Mouse (Mus musculus) gonadal fat pad, adult 2 months (tissue): ENCODE measurements around the gene Ube2z. TPM values are rescaled to one million over a fixed set of nuclear protein-coding genes. Genes with fewer than 3 reads are reported as not detected.
"Not testable (repeated sequence)": the region's sequence is repeated elsewhere in the genome, so short reads cannot be mapped to it uniquely, and the experiment has no call there.

Experiments
- DNase-seq: peaks from one replicate; pipeline ENCODE4 v3.0.0-alpha.2; 2012; ENCODE audit warnings: low read depth
- polyA plus RNA-seq: library from polyadenylated mRNA; depleted of rRNA; stranded (reverse); fragments of >200 nt; gene quantifications from 2 replicates; pipeline ENCODE4 v1.2.3, GENCODE M21; 2012; rRNA removed

Gene Ube2z
- 89.4 and 104 TPM in 2 replicates for polyA plus RNA-seq

DNA sequence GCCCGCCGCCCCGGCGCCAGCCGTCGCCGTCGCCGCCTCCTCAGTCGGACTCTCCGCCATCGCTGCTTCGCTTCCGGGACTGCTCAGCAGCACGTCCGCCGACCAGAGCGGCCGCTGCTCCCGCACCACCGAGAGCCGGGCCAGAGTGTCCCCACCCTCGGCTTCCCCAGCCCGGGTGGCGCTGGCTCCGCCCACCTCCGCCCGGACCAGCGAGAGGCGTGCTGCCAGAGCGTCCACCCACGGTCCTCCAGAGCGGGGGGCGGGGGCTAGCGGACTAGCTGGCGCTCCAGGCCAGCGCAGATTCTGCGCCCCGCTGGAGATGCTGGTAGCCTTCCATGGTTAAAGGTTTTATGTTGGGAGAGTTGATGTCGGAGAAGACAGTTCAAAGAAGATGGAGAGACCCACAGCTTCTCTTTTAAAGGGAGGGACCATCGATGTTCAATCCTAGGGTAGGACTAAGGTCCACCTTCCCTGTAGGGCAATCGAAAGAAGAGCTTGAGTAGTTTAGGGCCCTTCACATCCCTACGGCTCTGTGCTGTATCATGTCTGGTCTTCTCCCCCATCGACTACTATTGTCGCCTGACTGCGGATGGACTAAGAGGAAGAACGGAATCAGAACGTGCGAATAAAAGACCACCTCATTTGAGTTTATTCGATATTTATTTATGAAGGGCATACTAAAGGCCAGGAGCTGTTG, at the start of gene Ube2z:
Gene Ube2z (minus strand): TSS at position 174 of the 697 bp plus-strand sequence.
- no peak for DNase-seq

GRCm38 (mm10) chr11:96114077-96114476, 48.9 kb upstream of the Ube2z start:
- no peak for DNase-seq

GRCm38 (mm10) chr11:96111751-96112150, 46.6 kb upstream of the Ube2z start, which contains the start of gene Calcoco2:
Gene Calcoco2, minus strand, starts transcription at chr11:96111964.
- DNase-seq: no peak

GRCm38 (mm10) chr11:96110950-96111349, 45.8 kb upstream of the Ube2z start:
- DNase-seq: not testable (repeated sequence)

GRCm38 (mm10) chr11:96108376-96108775, 43.2 kb upstream of the Ube2z start:
- no peak for DNase-seq

DNA sequence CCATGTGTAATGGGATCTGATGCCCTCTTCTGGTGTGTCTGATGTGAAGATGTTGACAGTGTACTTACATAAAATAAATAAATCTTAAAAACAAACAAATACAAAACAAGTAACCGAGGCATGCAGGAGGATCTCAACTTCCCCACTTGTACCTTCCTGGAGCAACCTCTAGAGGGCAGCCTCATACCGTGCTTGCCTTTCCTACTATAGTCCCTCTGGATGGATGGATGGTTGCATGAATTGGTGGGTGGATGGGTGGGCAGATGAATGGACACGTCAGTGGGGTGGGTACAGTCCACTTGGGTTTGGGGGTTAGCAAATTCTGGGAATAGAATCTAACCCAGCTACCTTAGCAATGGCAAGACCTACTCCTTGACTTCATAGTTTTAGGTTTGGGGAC, 28.2 kb upstream of the Ube2z start:
- DNase-seq: no peak

DNA sequence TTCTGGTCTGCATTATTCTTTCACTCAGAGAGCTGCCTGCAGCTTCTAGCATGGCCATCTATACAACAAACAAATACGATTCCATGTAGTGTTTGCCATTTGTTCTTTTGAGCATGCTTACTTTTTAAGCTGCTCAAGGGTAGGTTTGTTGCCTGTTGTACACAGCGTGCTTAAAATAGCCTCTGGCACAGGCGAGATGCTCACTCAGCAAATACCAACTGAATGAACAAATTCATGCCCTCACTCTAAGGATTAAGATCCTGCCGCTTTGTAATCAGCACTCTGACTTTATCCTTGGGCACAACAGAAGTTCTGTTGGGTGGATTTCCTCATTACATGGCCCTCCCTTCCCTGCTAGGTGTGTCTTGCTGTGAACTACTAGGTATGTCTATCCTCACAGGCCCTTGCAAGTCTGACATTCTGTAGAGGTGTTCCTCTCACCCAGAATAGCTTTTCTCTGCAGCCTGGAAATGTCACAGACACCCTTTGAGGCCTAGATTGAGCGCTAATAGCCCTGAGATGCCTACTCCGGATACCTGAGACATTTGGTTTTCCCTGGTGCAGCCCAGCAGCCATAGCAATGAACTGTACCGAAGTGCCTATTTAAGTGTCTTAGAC, 27.6 kb upstream of the Ube2z start:
- no peak for DNase-seq

- DNase-seq: no peak
Observed at GRCm38 (mm10) chr11:96091073-96091472, 25.9 kb upstream of the Ube2z start.

- DNase-seq: no peak
Observed at GRCm38 (mm10) chr11:96087981-96088380, 22.8 kb upstream of the Ube2z start.

GRCm38 (mm10) chr11:96082682-96083081, 17.5 kb upstream of the Ube2z start:
- no peak for DNase-seq

DNA sequence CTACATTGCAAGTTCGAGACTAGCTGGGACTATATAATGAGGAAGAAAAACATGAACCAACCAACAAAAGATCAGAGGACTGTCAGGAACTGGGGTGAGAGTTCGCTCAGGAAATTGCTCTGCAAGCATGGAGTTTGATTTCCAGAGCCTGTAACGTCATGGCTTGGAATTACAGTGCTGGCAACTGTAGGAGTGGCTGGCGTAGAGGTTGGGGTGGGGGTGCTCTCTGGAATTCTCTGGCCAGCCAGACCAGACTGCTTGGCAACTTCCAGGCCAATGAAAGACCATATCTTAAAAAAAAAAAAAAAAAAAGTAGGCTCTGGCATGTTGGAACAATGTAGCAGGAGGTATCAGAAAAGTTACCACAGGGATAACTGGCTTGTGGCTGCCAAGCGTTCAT, 15.5 kb upstream of the Ube2z start:
- no peak for DNase-seq

- DNase-seq: no peak
Observed at GRCm38 (mm10) chr11:96076221-96077105, 11.3 kb upstream of the Ube2z start.

DNA sequence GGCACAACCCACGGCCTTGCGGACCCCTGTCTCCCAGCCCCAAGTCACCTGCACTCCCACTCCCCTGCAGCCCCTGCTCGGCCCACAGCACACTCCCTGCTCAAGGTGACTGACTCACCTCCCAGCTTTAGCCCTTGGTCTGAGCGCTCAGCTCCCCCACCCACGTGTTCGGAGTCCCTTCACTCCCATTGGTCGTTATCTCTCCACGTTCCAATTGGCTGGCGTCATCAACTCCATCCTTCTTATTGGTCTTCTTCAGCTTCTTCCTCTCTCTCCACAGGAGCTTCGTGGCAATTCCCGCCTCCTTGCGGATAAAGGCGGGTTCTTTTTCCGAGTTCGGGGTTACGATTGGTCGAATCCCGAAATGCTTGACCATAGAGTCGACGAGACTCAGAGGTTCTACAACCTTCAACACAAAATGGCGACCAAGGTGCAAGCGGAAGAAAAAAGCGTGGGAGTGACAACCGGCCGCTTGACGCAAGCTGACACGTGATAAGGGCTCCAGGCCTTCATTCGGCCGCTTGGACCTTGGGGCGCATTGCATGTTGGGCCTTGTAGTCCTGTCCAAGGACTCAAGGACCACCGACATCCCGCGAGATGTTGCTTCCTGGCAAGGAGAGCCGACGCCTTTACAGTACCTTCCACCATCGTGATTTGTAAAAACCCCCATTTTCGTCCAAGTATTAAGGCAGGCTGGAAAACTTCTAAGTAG, 10.5 kb upstream of the Ube2z start, which contains the start of gene Atp5g1:
Gene Atp5g1 (minus strand): TSS at position 162 of the 712 bp plus-strand sequence.
- peak; percentile 100 for DNase-seq

DNA sequence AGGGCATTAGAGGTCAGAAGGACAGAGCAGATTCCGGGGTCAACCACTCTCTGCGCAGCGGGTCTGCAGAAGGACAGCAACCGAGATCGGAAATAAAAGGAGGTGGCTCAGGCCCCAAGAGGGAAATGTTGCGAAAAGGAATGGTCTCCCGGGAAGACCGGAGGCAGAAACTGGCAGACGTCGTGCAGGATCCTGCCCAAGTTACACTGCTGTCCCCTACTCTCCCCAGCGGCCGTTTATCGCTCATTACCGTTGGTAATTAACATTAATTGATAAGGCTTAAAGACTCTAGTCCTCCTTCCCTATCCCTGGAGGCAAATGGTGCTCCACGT, 10.0 kb upstream of the Ube2z start:
- no peak for DNase-seq

DNA sequence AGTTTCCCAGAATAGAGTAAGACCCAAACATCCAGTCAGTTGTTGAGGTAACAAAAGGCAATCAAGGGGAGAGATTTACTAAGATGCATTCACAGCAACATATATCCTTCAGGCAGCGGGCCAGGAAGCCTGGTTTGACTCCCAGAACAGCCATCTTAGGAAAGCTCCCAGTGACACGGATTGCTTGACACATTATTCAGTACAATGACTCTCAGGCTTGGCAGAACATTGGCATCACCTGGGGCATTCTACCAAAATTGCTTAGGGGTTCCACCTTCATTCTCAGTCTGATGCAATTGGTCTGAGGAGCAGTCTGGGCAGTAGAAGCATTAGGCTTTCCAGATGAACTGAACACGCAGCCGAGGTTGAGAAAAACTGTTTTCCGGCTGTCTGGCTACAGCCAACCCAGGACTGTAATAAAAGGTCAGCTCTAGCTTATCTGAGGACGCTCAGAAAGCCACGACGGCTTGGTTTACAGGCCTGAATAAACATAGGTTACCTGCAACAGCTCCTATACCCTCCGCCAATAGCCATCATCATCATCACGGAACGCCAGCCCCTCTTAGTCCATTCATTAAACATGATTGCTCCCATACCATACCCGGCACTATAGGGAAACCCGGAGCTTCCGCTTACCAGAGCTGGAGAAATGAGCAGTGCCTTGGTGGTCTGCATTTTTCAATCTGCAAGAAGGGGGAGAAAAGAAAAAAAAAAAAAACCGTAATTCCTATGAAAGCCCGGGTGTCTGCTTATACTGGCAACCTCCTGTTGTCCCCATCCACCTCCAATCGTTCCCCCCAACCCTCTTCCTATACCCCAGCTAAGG, 9.4 kb upstream of the Ube2z start:
- peak; percentile 52 for DNase-seq

- DNase-seq: no peak
Observed at GRCm38 (mm10) chr11:96073295-96073993, 8.3 kb upstream of the Ube2z start.

DNA sequence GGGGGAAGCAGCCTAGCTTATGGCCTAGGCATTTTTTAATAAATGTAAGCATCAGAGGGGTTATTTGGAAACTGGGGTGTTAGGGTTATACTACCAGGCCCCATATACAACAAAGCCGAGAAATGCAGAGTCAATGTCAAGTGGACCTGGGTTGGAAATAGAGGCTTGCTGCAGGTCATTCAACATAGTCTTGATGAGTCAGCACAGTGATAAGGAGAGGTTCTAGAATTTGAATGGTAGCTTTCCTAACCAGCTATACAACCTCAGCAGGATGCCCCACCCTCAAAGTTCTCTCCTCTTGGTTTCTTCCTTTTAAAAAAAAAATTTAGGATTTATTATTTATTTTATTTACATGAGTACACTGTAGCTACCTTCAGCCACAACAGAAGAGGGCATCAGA, 5.8 kb upstream of the Ube2z start:
- no peak for DNase-seq

- DNase-seq: no peak
Observed at GRCm38 (mm10) chr11:96070353-96070752, 5.2 kb upstream of the Ube2z start.

- DNase-seq: no peak
Observed at GRCm38 (mm10) chr11:96068231-96068630, 3.0 kb upstream of the Ube2z start.

DNA sequence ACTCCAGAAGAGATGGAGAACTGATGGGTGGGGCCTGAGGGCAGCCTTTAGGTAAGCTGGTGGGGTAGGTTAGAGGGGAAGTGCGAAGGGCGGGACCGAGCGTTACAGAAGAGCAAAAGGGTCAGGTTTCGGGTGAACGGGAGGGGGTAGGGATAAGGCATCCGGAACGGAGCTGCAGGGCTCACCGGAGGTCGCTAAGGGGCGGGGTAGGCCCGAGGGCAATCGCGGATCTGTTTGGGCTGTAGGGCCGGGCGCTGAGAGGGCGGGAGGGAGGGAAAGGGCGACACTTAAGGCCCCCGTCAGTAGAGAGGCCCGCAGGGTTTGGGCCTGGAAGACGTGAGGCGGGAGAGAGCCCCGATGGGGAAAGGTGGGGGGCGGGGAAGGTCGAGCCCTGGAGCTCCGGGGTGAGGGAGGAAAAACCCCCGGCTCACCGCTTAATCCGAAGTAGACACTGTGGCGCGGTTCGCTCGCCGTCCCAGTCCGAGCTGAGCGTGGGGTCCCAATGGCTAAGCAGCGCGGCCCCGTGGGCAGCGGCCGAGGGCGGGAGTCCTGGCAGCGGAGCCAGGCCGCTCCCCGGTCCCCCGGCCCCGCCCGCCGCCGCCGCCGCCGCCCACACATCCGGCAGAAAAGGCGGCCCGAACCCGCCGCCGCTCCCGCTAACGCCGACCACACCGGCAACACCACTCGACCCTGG, 520 bp downstream of the Ube2z start:
- DNase-seq: no peak
